Mouse (Mus musculus): ENCODE measurements around the gene Aqp9.

Gene Aqp9

GRCm38 (mm10) chr9:71166871-71167465 lies 1.5 kb downstream of the Aqp9 start:
- no peak for DNase-seq

- no peak for DNase-seq
Observed at GRCm38 (mm10) chr9:71166019-71166705, 2.3 kb downstream of the Aqp9 start.

- DNase-seq, result no peak
Observed at GRCm38 (mm10) chr9:71165510-71165909, 3.0 kb downstream of the Aqp9 start.

- DNase-seq, result peak; percentile 18
Observed at GRCm38 (mm10) chr9:71165061-71165460, 3.4 kb downstream of the Aqp9 start.

GRCm38 (mm10) chr9:71164353-71164752 lies 4.1 kb downstream of the Aqp9 start:
- no peak for DNase-seq

GRCm38 (mm10) chr9:71162858-71163740 lies 5.4 kb downstream of the Aqp9 start:
- peak; percentile 28 for DNase-seq

GRCm38 (mm10) chr9:71162131-71162857 lies 6.2 kb downstream of the Aqp9 start:
- DNase-seq, result no peak

- no peak for DNase-seq
Observed at GRCm38 (mm10) chr9:71160849-71161711, 7.4 kb downstream of the Aqp9 start.

GRCm38 (mm10) chr9:71159686-71160085 lies 8.8 kb downstream of the Aqp9 start:
- DNase-seq, result no peak

GRCm38 (mm10) chr9:71159060-71159626 lies 9.3 kb downstream of the Aqp9 start:
- no peak for DNase-seq

GRCm38 (mm10) chr9:71157921-71158646 lies 10.4 kb downstream of the Aqp9 start:
- DNase-seq, result no peak

- no peak for DNase-seq
Observed at GRCm38 (mm10) chr9:71156447-71157035, 11.9 kb downstream of the Aqp9 start.

- DNase-seq, result no peak
Observed at GRCm38 (mm10) chr9:71155399-71156005, 13.0 kb downstream of the Aqp9 start.

- no peak for DNase-seq
Observed at GRCm38 (mm10) chr9:71151386-71151785, 17.1 kb downstream of the Aqp9 start.

GRCm38 (mm10) chr9:71150175-71150574 lies 18.3 kb downstream of the Aqp9 start:
- DNase-seq, result no peak

GRCm38 (mm10) chr9:71148890-71149289 lies 19.6 kb downstream of the Aqp9 start:
- no peak for DNase-seq

- DNase-seq, result no peak
Observed at GRCm38 (mm10) chr9:71146210-71146609, 22.3 kb downstream of the Aqp9 start.

- DNase-seq, result no peak
Observed at GRCm38 (mm10) chr9:71140205-71140604, 28.3 kb downstream of the Aqp9 start.

GRCm38 (mm10) chr9:71138936-71139335 lies 29.5 kb downstream of the Aqp9 start:
- no peak for DNase-seq
